Mouse (Mus musculus): ENCODE data around the gene Slx1b. TPM values are rescaled to one million over a fixed set of nuclear protein-coding genes. Genes with fewer than 3 reads are reported as not detected.
A peak's percentile ranks its signal among the peaks of the same experiment; 100 is the strongest.

Slx1b gene
- polyA plus RNA-seq, 1 experiment = 9.5 TPM

GRCm38 (mm10) chr7:126655695-126656094 lies 39.9 kb downstream of the Slx1b start:
- TF ChIP-seq POLR2A (IDR thresholded peaks at IDR 0.05; ENCODE audit: control insufficient read depth, low read depth, low read length) = no peak
- TF ChIP-seq CTCF (IDR thresholded peaks at IDR 0.05; ENCODE audit: control insufficient read depth, insufficient read depth, insufficient replicate concordance, low read depth, low read length) = no peak
- H3K27me3 ChIP-seq (ENCODE audit: control insufficient read depth, insufficient read depth, low read length) = no peaks in the 10 kb centered on the region
- no peak overlapping the region for H3K27ac ChIP-seq (ENCODE audit: control insufficient read depth, insufficient read depth, low read depth, low read length)
- no peaks in the 10 kb centered on the region for H3K36me3 ChIP-seq (ENCODE audit: control insufficient read depth, insufficient read depth, low read length)
- H3K4me1 ChIP-seq (ENCODE audit: control insufficient read depth, insufficient read depth, low read length) = no peaks in the 10 kb centered on the region
- H3K4me3 ChIP-seq (ENCODE audit: control insufficient read depth, low read depth, low read length) = no peak overlapping the region

- TF ChIP-seq CTCF (IDR thresholded peaks at IDR 0.05; ENCODE audit: control insufficient read depth, insufficient read depth, insufficient replicate concordance, low read depth, low read length) = no peak
- no peak for TF ChIP-seq POLR2A (IDR thresholded peaks at IDR 0.05; ENCODE audit: control insufficient read depth, low read depth, low read length)
- Histone ChIP-seq H3K27ac (ENCODE audit: control insufficient read depth, insufficient read depth, low read depth, low read length) (no peak overlapping the region), H3K4me1 (ENCODE audit: control insufficient read depth, insufficient read depth, low read length) (no peaks in the 10 kb centered on the region; the same call in 1 of the 2 replicates), H3K27me3 (ENCODE audit: control insufficient read depth, insufficient read depth, low read length) (no peaks in the 10 kb centered on the region), H3K4me3 (ENCODE audit: control insufficient read depth, low read depth, low read length) (no peak overlapping the region), H3K36me3 (ENCODE audit: control insufficient read depth, insufficient read depth, low read length) (no peaks in the 10 kb centered on the region)
Measured at GRCm38 (mm10) chr7:126653991-126654390, 41.6 kb downstream of the Slx1b start.

- no peaks in the 10 kb centered on the region for H3K36me3 ChIP-seq (ENCODE audit: control insufficient read depth, insufficient read depth, low read length)
- no peak overlapping the region; the same call in 1 of the 2 replicates for H3K4me3 ChIP-seq (ENCODE audit: control insufficient read depth, low read depth, low read length)
- TF ChIP-seq CTCF (IDR thresholded peaks at IDR 0.05; ENCODE audit: control insufficient read depth, insufficient read depth, insufficient replicate concordance, low read depth, low read length) (no peak), POLR2A (IDR thresholded peaks at IDR 0.05; ENCODE audit: control insufficient read depth, low read depth, low read length) (no peak)
- no peaks in the 10 kb centered on the region; the same call in 1 of the 2 replicates for H3K4me1 ChIP-seq (ENCODE audit: control insufficient read depth, insufficient read depth, low read length)
- no peaks in the 10 kb centered on the region for H3K27me3 ChIP-seq (ENCODE audit: control insufficient read depth, insufficient read depth, low read length)
- no peak overlapping the region for H3K27ac ChIP-seq (ENCODE audit: control insufficient read depth, insufficient read depth, low read depth, low read length)
Measured at GRCm38 (mm10) chr7:126650852-126651251, 44.7 kb downstream of the Slx1b start.

- H3K4me3 ChIP-seq (ENCODE audit: control insufficient read depth, low read depth, low read length) = peak within 1 kb of the TSS; percentile 95
- H3K36me3 ChIP-seq (ENCODE audit: control insufficient read depth, insufficient read depth, low read length) = no peaks in the 10 kb centered on the region
- no peaks in the 10 kb centered on the region for H3K27me3 ChIP-seq (ENCODE audit: control insufficient read depth, insufficient read depth, low read length)
- TF ChIP-seq CTCF (IDR thresholded peaks at IDR 0.05; ENCODE audit: control insufficient read depth, insufficient read depth, insufficient replicate concordance, low read depth, low read length) = 0 out of 2 replicates have a peak, but pooled peaks have one; percentile 8
- peak; percentile 92 for TF ChIP-seq POLR2A (IDR thresholded peaks at IDR 0.05; ENCODE audit: control insufficient read depth, low read depth, low read length)
- peak within 1 kb of the TSS; percentile 97 for H3K27ac ChIP-seq (ENCODE audit: control insufficient read depth, insufficient read depth, low read depth, low read length)
- H3K4me1 ChIP-seq (ENCODE audit: control insufficient read depth, insufficient read depth, low read length) = no peaks in the 10 kb centered on the region; the same call in 1 of the 2 replicates
Measured at GRCm38 (mm10) chr7:126649231-126650051, 46.1 kb downstream of the Slx1b start, which contains the start of gene Sgf29. Gene Sgf29, plus strand, starts transcription at chr7:126649309.

- no peak for TF ChIP-seq CTCF (IDR thresholded peaks at IDR 0.05; ENCODE audit: control insufficient read depth, insufficient read depth, insufficient replicate concordance, low read depth, low read length)
- no peak for TF ChIP-seq POLR2A (IDR thresholded peaks at IDR 0.05; ENCODE audit: control insufficient read depth, low read depth, low read length)
- Histone ChIP-seq H3K27me3 (ENCODE audit: control insufficient read depth, insufficient read depth, low read length) (no peaks in the 10 kb centered on the region), H3K4me3 (ENCODE audit: control insufficient read depth, low read depth, low read length) (peak overlapping the region; percentile 60), H3K36me3 (ENCODE audit: control insufficient read depth, insufficient read depth, low read length) (no peaks in the 10 kb centered on the region), H3K4me1 (ENCODE audit: control insufficient read depth, insufficient read depth, low read length) (no peaks in the 10 kb centered on the region; the same call in 1 of the 2 replicates), H3K27ac (ENCODE audit: control insufficient read depth, insufficient read depth, low read depth, low read length) (no peak overlapping the region)
Measured at GRCm38 (mm10) chr7:126648486-126648885, 47.1 kb downstream of the Slx1b start.

GRCm38 (mm10) chr7:126645708-126646107 lies 49.9 kb downstream of the Slx1b start:
- TF ChIP-seq POLR2A (IDR thresholded peaks at IDR 0.05; ENCODE audit: control insufficient read depth, low read depth, low read length) (no peak), CTCF (IDR thresholded peaks at IDR 0.05; ENCODE audit: control insufficient read depth, insufficient read depth, insufficient replicate concordance, low read depth, low read length) (no peak)

GRCm38 (mm10) chr7:126644914-126645313 lies 50.7 kb downstream of the Slx1b start:
- no peaks in the 10 kb centered on the region; the same call in 1 of the 2 replicates for H3K4me1 ChIP-seq (ENCODE audit: control insufficient read depth, insufficient read depth, low read length)
- TF ChIP-seq POLR2A (IDR thresholded peaks at IDR 0.05; ENCODE audit: control insufficient read depth, low read depth, low read length) (no peak), CTCF (IDR thresholded peaks at IDR 0.05; ENCODE audit: control insufficient read depth, insufficient read depth, insufficient replicate concordance, low read depth, low read length) (no peak)

More at GRCm38 (mm10) chr7:126645708-126646107, 49.9 kb downstream of the Slx1b start:
- H3K36me3 ChIP-seq (ENCODE audit: control insufficient read depth, insufficient read depth, low read length) = no peaks in the 10 kb centered on the region
- no peaks in the 10 kb centered on the region for H3K27me3 ChIP-seq (ENCODE audit: control insufficient read depth, insufficient read depth, low read length)
- no peak overlapping the region for H3K27ac ChIP-seq (ENCODE audit: control insufficient read depth, insufficient read depth, low read depth, low read length)
- no peaks in the 10 kb centered on the region; the same call in 1 of the 2 replicates for H3K4me1 ChIP-seq (ENCODE audit: control insufficient read depth, insufficient read depth, low read length)
- no peak overlapping the region for H3K4me3 ChIP-seq (ENCODE audit: control insufficient read depth, low read depth, low read length)

More at GRCm38 (mm10) chr7:126644914-126645313, 50.7 kb downstream of the Slx1b start:
- no peak overlapping the region for H3K27ac ChIP-seq (ENCODE audit: control insufficient read depth, insufficient read depth, low read depth, low read length)
- no peaks in the 10 kb centered on the region for H3K27me3 ChIP-seq (ENCODE audit: control insufficient read depth, insufficient read depth, low read length)
- no peaks in the 10 kb centered on the region for H3K36me3 ChIP-seq (ENCODE audit: control insufficient read depth, insufficient read depth, low read length)
- H3K4me3 ChIP-seq (ENCODE audit: control insufficient read depth, low read depth, low read length) = no peak overlapping the region

Measured in testis, adult 2 months (tissue).